Mouse (Mus musculus): ENCODE results near the gene Pak1ip1. TPM values are rescaled to one million over a fixed set of nuclear protein-coding genes. Genes with fewer than 3 reads are reported as not detected.
A peak's percentile ranks its signal among the peaks of the same experiment; 100 is the strongest.

Pak1ip1 gene
- total RNA-seq, 1 experiment: 117 TPM

GRCm38 (mm10) chr13:40972976-40973375, 27.8 kb upstream of the Pak1ip1 start:
- TF ChIP-seq HCFC1 (IDR thresholded peaks at IDR 0.05; ENCODE audit: borderline replicate concordance, insufficient read depth, low read length): no peak
- no peak for TF ChIP-seq ZC3H11A (IDR thresholded peaks at IDR 0.05; ENCODE audit: borderline replicate concordance, low read depth, low read length)
- TF ChIP-seq MAFK (IDR thresholded peaks at IDR 0.05; ENCODE audit: insufficient read depth, low read depth, low read length): no peak
- TF ChIP-seq CHD2 (IDR thresholded peaks at IDR 0.05; ENCODE audit: low read depth, low read length): no peak
- no peaks in the 10 kb centered on the region for H3K9me3 ChIP-seq (ENCODE audit: control insufficient read depth, insufficient read depth, low read depth, low read length)
- H3K36me3 ChIP-seq (ENCODE audit: control insufficient read depth, insufficient read depth, low read length, poor library complexity, severe bottlenecking): no peaks in the 10 kb centered on the region
- H3K9ac ChIP-seq (ENCODE audit: insufficient read depth, low read depth, low read length, poor library complexity, severe bottlenecking): no peak overlapping the region
- H3K4me3 ChIP-seq (ENCODE audit: insufficient read depth in 1 of 2, low read depth in 1 of 2, low read length in 2 of 2, poor library complexity in 1 of 2, severe bottlenecking in 1 of 2): no peak overlapping the region
- H3K4me1 ChIP-seq (ENCODE audit: control insufficient read depth in 2 of 2, insufficient read depth in 2 of 2, low read length in 2 of 2, poor library complexity in 1 of 2): peaks cover 15 to 21% of the 10 kb centered on the region in 2 experiments
- no peak overlapping the region for H3K27ac ChIP-seq (ENCODE audit: insufficient read depth, low read depth, low read length, poor library complexity, severe bottlenecking)
- in situ Hi-C loops (cut with MboI; ENCODE audit: low sequenced_read_pairs in 2 of 2, unreplicated experiment in 2 of 2): no loop called here
- no peak for DNase-seq (ENCODE audit: low read depth, low spot score)

GRCm38 (mm10) chr13:40977609-40978008, 23.2 kb upstream of the Pak1ip1 start:
- TF ChIP-seq CHD2 (IDR thresholded peaks at IDR 0.05; ENCODE audit: low read depth, low read length) (no peak), MAFK (IDR thresholded peaks at IDR 0.05; ENCODE audit: insufficient read depth, low read depth, low read length) (0 out of 2 replicates have a peak, but pooled peaks have one; percentile 14), ZC3H11A (IDR thresholded peaks at IDR 0.05; ENCODE audit: borderline replicate concordance, low read depth, low read length) (peak; percentile 75; the same call in 1 of the 2 replicates), ZNF384 (IDR thresholded peaks at IDR 0.05; ENCODE audit: low read depth, low read length) (no peak)
- in situ Hi-C loops (cut with MboI; ENCODE audit: low sequenced_read_pairs in 2 of 2, unreplicated experiment in 2 of 2): no loop called here
- Histone ChIP-seq H3K4me1 (ENCODE audit: control insufficient read depth in 2 of 2, insufficient read depth in 2 of 2, low read length in 2 of 2, poor library complexity in 1 of 2) (peaks cover 5 to 9% of the 10 kb centered on the region in 2 experiments; a peak in 3 of 4 replicates), H3K9ac (ENCODE audit: insufficient read depth, low read depth, low read length, poor library complexity, severe bottlenecking) (no peak overlapping the region), H3K27ac (ENCODE audit: insufficient read depth, low read depth, low read length, poor library complexity, severe bottlenecking) (no peak overlapping the region), H3K9me3 (ENCODE audit: control insufficient read depth, insufficient read depth, low read depth, low read length) (no peaks in the 10 kb centered on the region), H3K4me3 (ENCODE audit: insufficient read depth in 1 of 2, low read depth in 1 of 2, low read length in 2 of 2, poor library complexity in 1 of 2, severe bottlenecking in 1 of 2) (no peak overlapping the region), H3K36me3 (ENCODE audit: control insufficient read depth, insufficient read depth, low read length, poor library complexity, severe bottlenecking) (no peaks in the 10 kb centered on the region)
- DNase-seq (ENCODE audit: low read depth, low spot score): peak; percentile 86

DNA sequence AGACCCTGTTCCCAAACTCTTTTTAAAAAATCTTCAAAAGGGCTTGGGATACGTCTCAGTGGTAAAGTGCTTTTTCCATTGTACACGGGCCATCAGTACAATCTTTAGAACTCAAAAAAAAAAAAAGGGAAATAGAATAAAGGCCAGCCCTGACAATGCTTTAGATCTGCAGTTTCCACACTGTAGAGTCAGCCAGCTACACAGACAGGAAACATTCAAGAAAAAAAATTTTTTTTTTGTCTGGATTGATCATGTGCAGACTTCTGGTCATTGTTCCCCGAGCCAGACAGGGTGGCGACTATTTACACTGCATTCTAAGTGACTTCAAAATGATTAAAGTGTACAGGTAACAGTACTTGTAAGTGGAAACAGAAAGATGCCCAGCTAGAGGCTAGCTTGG, 22.2 kb upstream of the Pak1ip1 start:
- Histone ChIP-seq H3K27ac (ENCODE audit: insufficient read depth, low read depth, low read length, poor library complexity, severe bottlenecking) (no peak overlapping the region), H3K4me1 (ENCODE audit: control insufficient read depth in 2 of 2, insufficient read depth in 2 of 2, low read length in 2 of 2, poor library complexity in 1 of 2) (peaks cover 5 to 6% of the 10 kb centered on the region in 2 experiments; a peak in 3 of 4 replicates), H3K4me3 (ENCODE audit: insufficient read depth in 1 of 2, low read depth in 1 of 2, low read length in 2 of 2, poor library complexity in 1 of 2, severe bottlenecking in 1 of 2) (no peak overlapping the region), H3K36me3 (ENCODE audit: control insufficient read depth, insufficient read depth, low read length, poor library complexity, severe bottlenecking) (no peaks in the 10 kb centered on the region), H3K9ac (ENCODE audit: insufficient read depth, low read depth, low read length, poor library complexity, severe bottlenecking) (no peak overlapping the region), H3K9me3 (ENCODE audit: control insufficient read depth, insufficient read depth, low read depth, low read length) (no peaks in the 10 kb centered on the region)
- TF ChIP-seq HCFC1 (IDR thresholded peaks at IDR 0.05; ENCODE audit: borderline replicate concordance, insufficient read depth, low read length) (no peak), MAFK (IDR thresholded peaks at IDR 0.05; ENCODE audit: insufficient read depth, low read depth, low read length) (no peak), CHD2 (IDR thresholded peaks at IDR 0.05; ENCODE audit: low read depth, low read length) (no peak), ZNF384 (IDR thresholded peaks at IDR 0.05; ENCODE audit: low read depth, low read length) (no peak), ZC3H11A (IDR thresholded peaks at IDR 0.05; ENCODE audit: borderline replicate concordance, low read depth, low read length) (no peak)
- in situ Hi-C loops (cut with MboI; ENCODE audit: low sequenced_read_pairs in 2 of 2, unreplicated experiment in 2 of 2): no loop called here
- DNase-seq (ENCODE audit: low read depth, low spot score): no peak

GRCm38 (mm10) chr13:40979321-40979720, 21.5 kb upstream of the Pak1ip1 start:
- H3K4me3 ChIP-seq (ENCODE audit: insufficient read depth in 1 of 2, low read depth in 1 of 2, low read length in 2 of 2, poor library complexity in 1 of 2, severe bottlenecking in 1 of 2): no peak overlapping the region
- DNase-seq (ENCODE audit: low read depth, low spot score): no peak
- H3K4me1 ChIP-seq (ENCODE audit: control insufficient read depth in 2 of 2, insufficient read depth in 2 of 2, low read length in 2 of 2, poor library complexity in 1 of 2): peaks cover 5 to 6% of the 10 kb centered on the region in 2 experiments; a peak in 3 of 4 replicates
- TF ChIP-seq MAFK (IDR thresholded peaks at IDR 0.05; ENCODE audit: insufficient read depth, low read depth, low read length) (no peak), ZC3H11A (IDR thresholded peaks at IDR 0.05; ENCODE audit: borderline replicate concordance, low read depth, low read length) (no peak), ZNF384 (IDR thresholded peaks at IDR 0.05; ENCODE audit: low read depth, low read length) (no peak), HCFC1 (IDR thresholded peaks at IDR 0.05; ENCODE audit: borderline replicate concordance, insufficient read depth, low read length) (no peak), CHD2 (IDR thresholded peaks at IDR 0.05; ENCODE audit: low read depth, low read length) (no peak)
- in situ Hi-C loops (cut with MboI; ENCODE audit: low sequenced_read_pairs in 2 of 2, unreplicated experiment in 2 of 2): no loop called here
- no peak overlapping the region for H3K27ac ChIP-seq (ENCODE audit: insufficient read depth, low read depth, low read length, poor library complexity, severe bottlenecking)
- no peak overlapping the region for H3K9ac ChIP-seq (ENCODE audit: insufficient read depth, low read depth, low read length, poor library complexity, severe bottlenecking)
- no peaks in the 10 kb centered on the region for H3K36me3 ChIP-seq (ENCODE audit: control insufficient read depth, insufficient read depth, low read length, poor library complexity, severe bottlenecking)
- no peaks in the 10 kb centered on the region for H3K9me3 ChIP-seq (ENCODE audit: control insufficient read depth, insufficient read depth, low read depth, low read length)

- TF ChIP-seq MAFK (IDR thresholded peaks at IDR 0.05; ENCODE audit: insufficient read depth, low read depth, low read length) (no peak), ZC3H11A (IDR thresholded peaks at IDR 0.05; ENCODE audit: borderline replicate concordance, low read depth, low read length) (no peak), HCFC1 (IDR thresholded peaks at IDR 0.05; ENCODE audit: borderline replicate concordance, insufficient read depth, low read length) (no peak), ZNF384 (IDR thresholded peaks at IDR 0.05; ENCODE audit: low read depth, low read length) (no peak), CHD2 (IDR thresholded peaks at IDR 0.05; ENCODE audit: low read depth, low read length) (no peak)
- Histone ChIP-seq H3K9me3 (ENCODE audit: control insufficient read depth, insufficient read depth, low read depth, low read length) (no peaks in the 10 kb centered on the region), H3K36me3 (ENCODE audit: control insufficient read depth, insufficient read depth, low read length, poor library complexity, severe bottlenecking) (no peaks in the 10 kb centered on the region), H3K4me1 (ENCODE audit: control insufficient read depth in 2 of 2, insufficient read depth in 2 of 2, low read length in 2 of 2, poor library complexity in 1 of 2) (peaks cover 4 to 6% of the 10 kb centered on the region in 2 experiments; a peak in 3 of 4 replicates), H3K9ac (ENCODE audit: insufficient read depth, low read depth, low read length, poor library complexity, severe bottlenecking) (no peak overlapping the region), H3K27ac (ENCODE audit: insufficient read depth, low read depth, low read length, poor library complexity, severe bottlenecking) (no peak overlapping the region), H3K4me3 (ENCODE audit: insufficient read depth in 1 of 2, low read depth in 1 of 2, low read length in 2 of 2, poor library complexity in 1 of 2, severe bottlenecking in 1 of 2) (no peak overlapping the region)
- no peak for DNase-seq (ENCODE audit: low read depth, low spot score)
- in situ Hi-C loops (cut with MboI; ENCODE audit: low sequenced_read_pairs in 2 of 2, unreplicated experiment in 2 of 2): no loop called here
These were observed 18.1 kb upstream of the Pak1ip1 start for GRCm38 (mm10) chr13:40982759-40983158.
